Mouse (Mus musculus): ENCODE data around the gene Ncbp3.

The Ncbp3 gene

GRCm38 (mm10) chr11:73026961-73027360 lies 20.6 kb upstream of the Ncbp3 start:
- DNase-seq (ENCODE audit: extremely low read depth, insufficient read length, low spot score), result no peak

- DNase-seq (ENCODE audit: extremely low read depth, insufficient read length, low spot score), result no peak
Measured at GRCm38 (mm10) chr11:73030821-73031498, 16.6 kb upstream of the Ncbp3 start.

GRCm38 (mm10) chr11:73031536-73031935 lies 16.0 kb upstream of the Ncbp3 start:
- DNase-seq (ENCODE audit: extremely low read depth, insufficient read length, low spot score), result no peak

GRCm38 (mm10) chr11:73036077-73036476 lies 11.5 kb upstream of the Ncbp3 start:
- no peak for DNase-seq (ENCODE audit: extremely low read depth, insufficient read length, low spot score)

GRCm38 (mm10) chr11:73036889-73037288 lies 10.7 kb upstream of the Ncbp3 start:
- DNase-seq (ENCODE audit: extremely low read depth, insufficient read length, low spot score), result peak; percentile 59

GRCm38 (mm10) chr11:73037691-73038090 lies 9.9 kb upstream of the Ncbp3 start:
- DNase-seq (ENCODE audit: extremely low read depth, insufficient read length, low spot score), result no peak

- no peak for DNase-seq (ENCODE audit: extremely low read depth, insufficient read length, low spot score)
Measured at GRCm38 (mm10) chr11:73039102-73039799, 8.3 kb upstream of the Ncbp3 start.

GRCm38 (mm10) chr11:73044229-73044755 lies 3.3 kb upstream of the Ncbp3 start:
- no peak for DNase-seq (ENCODE audit: extremely low read depth, insufficient read length, low spot score)

GRCm38 (mm10) chr11:73044789-73045188 lies 2.8 kb upstream of the Ncbp3 start:
- DNase-seq (ENCODE audit: extremely low read depth, insufficient read length, low spot score), result no peak

- DNase-seq (ENCODE audit: extremely low read depth, insufficient read length, low spot score), result no peak
Measured at GRCm38 (mm10) chr11:73048030-73048876, 670 bp downstream of the Ncbp3 start.

GRCm38 (mm10) chr11:73049335-73049734 lies 1.8 kb downstream of the Ncbp3 start:
- DNase-seq (ENCODE audit: extremely low read depth, insufficient read length, low spot score), result peak; percentile 53

GRCm38 (mm10) chr11:73052795-73053194 lies 5.2 kb downstream of the Ncbp3 start:
- no peak for DNase-seq (ENCODE audit: extremely low read depth, insufficient read length, low spot score)

GRCm38 (mm10) chr11:73057701-73058100 lies 10.1 kb downstream of the Ncbp3 start:
- no peak for DNase-seq (ENCODE audit: extremely low read depth, insufficient read length, low spot score)

- DNase-seq (ENCODE audit: extremely low read depth, insufficient read length, low spot score), result no peak
Measured at GRCm38 (mm10) chr11:73059630-73060029, 12.0 kb downstream of the Ncbp3 start.

- no peak for DNase-seq (ENCODE audit: extremely low read depth, insufficient read length, low spot score)
Measured at GRCm38 (mm10) chr11:73061413-73061812, 13.8 kb downstream of the Ncbp3 start.

- DNase-seq (ENCODE audit: extremely low read depth, insufficient read length, low spot score), result no peak
Measured at GRCm38 (mm10) chr11:73071839-73072238, 24.3 kb downstream of the Ncbp3 start.

- no peak for DNase-seq (ENCODE audit: extremely low read depth, insufficient read length, low spot score)
Measured at GRCm38 (mm10) chr11:73076295-73076694, 28.7 kb downstream of the Ncbp3 start.

- no peak for DNase-seq (ENCODE audit: extremely low read depth, insufficient read length, low spot score)
Measured at GRCm38 (mm10) chr11:73076733-73077132, 29.1 kb downstream of the Ncbp3 start.

- DNase-seq (ENCODE audit: extremely low read depth, insufficient read length, low spot score), result no peak
Measured at GRCm38 (mm10) chr11:73077211-73077720, 29.7 kb downstream of the Ncbp3 start.

GRCm38 (mm10) chr11:73078615-73079014 lies 31.0 kb downstream of the Ncbp3 start:
- no peak for DNase-seq (ENCODE audit: extremely low read depth, insufficient read length, low spot score)

- DNase-seq (ENCODE audit: extremely low read depth, insufficient read length, low spot score), result no peak
Measured at GRCm38 (mm10) chr11:73080306-73080705, 32.7 kb downstream of the Ncbp3 start.
